Mouse (Mus musculus) stomach, postnatal 0 days (tissue): ENCODE results near the gene Pgap3. TPM values are rescaled to one million over a fixed set of nuclear protein-coding genes. Genes with fewer than 3 reads are reported as not detected.

ENCODE experiments used
- ATAC-seq: fragments of 200-750 bp; cut with Nextera tagmentation; 2 replicates; pipeline ENCODE4 v1.8.0; 2017; ENCODE audit not compliant: low FRiP score, low TSS enrichment
- DNase-seq: peaks from one replicate; pipeline ENCODE4 v3.0.0-alpha.2; 2016; ENCODE audit warnings: low spot score
- H3K27ac ChIP-seq: fragments of 300-500 bp; sonication (generic); replicated peaks from 2 replicates; pipeline ENCODE4 v1.5.1; 2014; ENCODE audit warnings: mild to moderate bottlenecking, control low read depth
- H3K27me3 ChIP-seq: fragments of 300-500 bp; sonication (generic); 2 replicates; pipeline ENCODE4 v1.6.1; 2014; ENCODE audit warnings: low read length; ENCODE audit not compliant: control insufficient read depth, insufficient read depth
- H3K36me3 ChIP-seq: fragments of 300-500 bp; sonication (generic); 2 replicates; pipeline ENCODE4 v1.6.1; 2014; ENCODE audit warnings: low read length, mixed read lengths; ENCODE audit not compliant: control insufficient read depth, insufficient read depth
- H3K4me1 ChIP-seq: fragments of 300-500 bp; sonication (generic); replicated peaks from 2 replicates; pipeline ENCODE4 v1.6.1; 2014; ENCODE audit warnings: antibody characterized with exemption; ENCODE audit not compliant: control insufficient read depth, insufficient read depth
- H3K4me2 ChIP-seq: fragments of 300-500 bp; sonication (generic); replicated peaks from 2 replicates; pipeline ENCODE4 v1.6.1; 2014; ENCODE audit warnings: low read depth, mild to moderate bottlenecking, control low read depth, moderate library complexity
- H3K4me3 ChIP-seq: fragments of 300-500 bp; sonication (generic); 2 replicates; pipeline ENCODE4 v1.5.1; 2014; ENCODE audit warnings: low read depth, low read length, control low read depth
- H3K9ac ChIP-seq: fragments of 300-500 bp; sonication (generic); 2 replicates; pipeline ENCODE4 v1.6.1; 2014; ENCODE audit warnings: mild to moderate bottlenecking, low read length, control low read depth, mixed read lengths
- H3K9me3 ChIP-seq: fragments of 300-500 bp; sonication (generic); 2 replicates; pipeline ENCODE4 v1.6.1; 2016; ENCODE audit warnings: low read length; ENCODE audit not compliant: control insufficient read depth
- CTCF ChIP-seq: IDR thresholded peaks from 2 replicates; pipeline ENCODE4 v1.5.1; 2016; ENCODE audit warnings: antibody characterized with exemption, low read depth, mild to moderate bottlenecking, moderate library complexity
- EP300 ChIP-seq: optimal IDR thresholded peaks from 2 replicates; pipeline ENCODE3; 2016; ENCODE audit warnings: antibody characterized with exemption
- WGBS: fragments of 180-500 bp; shearing (Covaris S2); extraction: QIAGEN DNeasy Blood & Tissue Kit; methylation state at CpG from one replicate; pipeline ENCODE4 v1.1.7; 2014; 5-methylcytosine and 5-hydroxymethylcytosine counted together
- polyA plus RNA-seq: library from polyadenylated mRNA; unstranded; fragments of >200 nt; fragmentation: Nextera tagmentation; extraction: Ambion mirVana; gene quantifications from 2 replicates; pipeline ENCODE4 v1.2.1, GENCODE M21; 2015

Pgap3 gene
- polyA plus RNA-seq, 1 experiment from 2014 or later: 11.0 TPM

DNA sequence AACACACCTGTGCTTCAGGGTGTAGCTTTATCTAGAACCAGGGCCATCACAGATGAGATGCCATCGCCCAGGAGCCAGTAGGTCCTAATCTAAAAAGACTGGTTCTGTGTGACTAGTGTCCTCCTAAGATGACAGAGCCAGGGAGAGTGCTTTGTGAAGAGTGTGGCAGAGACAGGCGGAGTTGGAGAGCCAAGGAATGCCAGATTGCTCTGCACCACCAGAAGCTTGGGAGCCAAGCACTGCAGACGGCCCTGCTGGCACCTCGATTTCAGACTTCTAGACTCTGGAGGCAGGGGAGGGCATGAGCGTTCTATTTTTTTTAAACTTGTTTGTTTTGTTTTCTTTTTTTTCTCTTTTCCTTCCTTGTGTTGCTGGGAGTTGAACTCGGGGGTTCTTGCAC, 31.0 kb downstream of the Pgap3 start:
- WGBS: 74% methylated on average over 6 of the region's 6 CpGs

DNA sequence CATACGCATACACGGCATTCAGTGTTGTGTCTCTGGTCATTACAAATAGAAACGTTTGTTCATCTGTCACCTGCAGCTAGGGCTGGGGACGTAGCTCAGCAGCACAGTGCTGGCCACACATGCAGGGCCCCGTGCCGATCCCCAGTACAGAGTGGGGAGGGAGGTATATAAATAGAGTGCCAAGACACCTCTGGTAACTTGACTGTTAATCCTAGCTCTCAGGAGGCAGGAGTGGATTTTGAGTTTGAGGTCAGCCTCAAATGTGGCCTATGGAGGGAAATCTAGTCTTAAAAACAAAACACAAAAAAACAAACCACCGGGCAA, 32.5 kb downstream of the Pgap3 start:
- H3K4me2 ChIP-seq: no peak overlapping the region
- H3K9me3 ChIP-seq: no peaks in the 10 kb centered on the region
- no peaks in the 10 kb centered on the region for H3K36me3 ChIP-seq
- DNase-seq: no peak
- TF ChIP-seq EP300 (no peak), CTCF (no peak)
- no peaks in the 10 kb centered on the region for H3K27me3 ChIP-seq
- no peak overlapping the region for H3K27ac ChIP-seq
- WGBS: 74% methylated on average over 7 of the region's 7 CpGs
- H3K9ac ChIP-seq: no peak overlapping the region
- H3K4me1 ChIP-seq: no peaks in the 10 kb centered on the region
- no peak overlapping the region for H3K4me3 ChIP-seq
- ATAC-seq: no peak

More for the DNA sequence above, 31.0 kb downstream of the Pgap3 start:
- Histone ChIP-seq H3K4me1 (no peaks in the 10 kb centered on the region), H3K27me3 (no peaks in the 10 kb centered on the region), H3K9ac (no peak overlapping the region), H3K9me3 (no peaks in the 10 kb centered on the region), H3K4me3 (no peak overlapping the region), H3K27ac (no peak overlapping the region), H3K4me2 (no peak overlapping the region), H3K36me3 (no peaks in the 10 kb centered on the region)
- TF ChIP-seq EP300 (no peak), CTCF (no peak)
- ATAC-seq (no peak), DNase-seq (no peak)

GRCm38 (mm10) chr11:98367171-98367862, 33.0 kb downstream of the Pgap3 start:
- 76% methylated on average over 10 of the region's 10 CpGs for WGBS
- ATAC-seq: no peak
- Histone ChIP-seq H3K36me3 (no peaks in the 10 kb centered on the region), H3K27me3 (no peaks in the 10 kb centered on the region), H3K9me3 (no peaks in the 10 kb centered on the region), H3K27ac (no peak overlapping the region), H3K4me2 (no peak overlapping the region), H3K4me1 (no peaks in the 10 kb centered on the region), H3K9ac (no peak overlapping the region), H3K4me3 (no peak overlapping the region)
- TF ChIP-seq CTCF (no peak), EP300 (no peak)
- no peak for DNase-seq

GRCm38 (mm10) chr11:98366290-98366689, 34.0 kb downstream of the Pgap3 start:
- no peaks in the 10 kb centered on the region for H3K36me3 ChIP-seq
- TF ChIP-seq EP300: no peak
- TF ChIP-seq CTCF: no peak
- H3K4me2 ChIP-seq: no peak overlapping the region
- ATAC-seq (no peak), DNase-seq (no peak)
- 68% methylated on average over 10 of the region's 10 CpGs for WGBS
- H3K9ac ChIP-seq: no peak overlapping the region
- H3K27ac ChIP-seq: no peak overlapping the region
- H3K4me1 ChIP-seq: 0 out of 2 replicates have a peak, but pooled peaks cover 2% of the 10 kb centered on the region
- H3K9me3 ChIP-seq: no peaks in the 10 kb centered on the region
- no peaks in the 10 kb centered on the region for H3K27me3 ChIP-seq
- H3K4me3 ChIP-seq: no peak overlapping the region

DNA sequence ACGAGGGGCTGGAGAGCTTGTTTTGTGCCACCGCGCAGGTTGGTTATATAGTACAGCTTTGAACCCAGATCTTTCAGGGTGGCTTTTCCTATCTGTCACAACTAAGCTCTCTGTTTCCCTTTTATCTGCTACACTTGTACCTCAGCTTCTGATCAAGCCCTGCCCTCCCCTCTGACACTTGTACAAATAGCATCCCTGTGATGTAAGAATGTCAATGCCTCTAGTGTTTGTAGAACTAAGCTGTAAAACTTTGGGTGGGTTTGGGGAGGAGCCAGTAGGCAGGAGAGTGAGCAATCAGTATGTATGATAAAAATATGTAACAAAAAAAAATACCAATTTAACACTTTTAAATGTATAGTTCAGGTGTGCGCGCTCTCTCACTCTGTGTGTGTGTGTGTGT, 35.9 kb downstream of the Pgap3 start:
- Histone ChIP-seq H3K4me3 (no peak overlapping the region), H3K4me2 (no peak overlapping the region), H3K27ac (no peak overlapping the region), H3K4me1 (0 out of 2 replicates have a peak, but pooled peaks cover 3% of the 10 kb centered on the region), H3K36me3 (no peaks in the 10 kb centered on the region), H3K9me3 (no peaks in the 10 kb centered on the region), H3K27me3 (no peaks in the 10 kb centered on the region), H3K9ac (no peak overlapping the region)
- TF ChIP-seq CTCF: no peak
- TF ChIP-seq EP300: no peak
- WGBS: 81% methylated on average over 5 of the region's 5 CpGs
- ATAC-seq: no peak
- no peak for DNase-seq

DNA sequence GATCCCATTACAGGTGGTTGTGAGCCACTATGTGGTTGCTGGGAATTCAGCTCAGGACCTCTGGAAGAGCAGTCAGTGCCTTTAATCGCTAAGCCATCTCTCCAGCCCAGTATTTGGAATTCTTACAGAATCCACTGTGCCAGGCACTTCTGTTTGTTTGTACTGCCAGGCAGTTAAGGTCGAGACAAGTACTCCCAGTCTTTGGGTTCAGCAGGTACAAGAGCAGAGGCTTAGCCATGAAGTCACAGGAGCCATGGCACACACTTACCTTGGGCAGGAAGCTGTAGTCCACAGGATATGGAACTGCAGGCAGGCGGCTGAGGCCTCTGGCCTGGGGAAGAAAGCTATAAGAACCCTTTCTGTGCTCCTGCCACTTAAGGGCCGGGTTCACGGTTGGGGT, 36.5 kb downstream of the Pgap3 start:
- Histone ChIP-seq H3K9ac (no peak overlapping the region), H3K27ac (no peak overlapping the region), H3K36me3 (no peaks in the 10 kb centered on the region), H3K27me3 (no peaks in the 10 kb centered on the region), H3K9me3 (no peaks in the 10 kb centered on the region), H3K4me1 (peaks cover 5% of the 10 kb centered on the region; the same call in 1 of the 2 replicates), H3K4me3 (no peak overlapping the region), H3K4me2 (no peak overlapping the region)
- ATAC-seq: no peak
- no peak for TF ChIP-seq EP300
- TF ChIP-seq CTCF: no peak
- WGBS: 62% methylated on average over 5 of the region's 5 CpGs
- DNase-seq: no peak
